Mouse (Mus musculus) liver, embryonic 13.5 days (tissue): ENCODE data around the gene Tcta. TPM values are rescaled to one million over a fixed set of nuclear protein-coding genes. Genes with fewer than 3 reads are reported as not detected.
A peak's percentile ranks its signal among the peaks of the same experiment; 100 is the strongest.
"Not testable (repeated sequence)": the region's sequence is repeated elsewhere in the genome, so short reads cannot be mapped to it uniquely, and the experiment has no call there.

Experiments
- ATAC-seq: fragments of 200-750 bp; cut with Nextera tagmentation; 2 replicates; pipeline ENCODE4 v1.8.0; 2017; ENCODE audit warnings: low read depth, mild to moderate bottlenecking, moderate number of reproducible peaks, moderate library complexity
- DNase-seq: peaks from one replicate; pipeline ENCODE4 v3.0.0; 2022
- H3K27ac ChIP-seq: fragments of 300-500 bp; sonication (generic); 2 replicates; pipeline ENCODE4 v1.5.1; 2015; ENCODE audit warnings: moderate library complexity, mild to moderate bottlenecking, inconsistent platforms
- H3K27me3 ChIP-seq: fragments of 300-500 bp; sonication (generic); 2 replicates; pipeline ENCODE4 v1.6.1; 2015; ENCODE audit warnings: mild to moderate bottlenecking, inconsistent platforms
- H3K36me3 ChIP-seq: fragments of 300-500 bp; sonication (generic); 2 replicates; pipeline ENCODE4 v1.6.1; 2015; ENCODE audit warnings: mild to moderate bottlenecking, inconsistent platforms
- H3K4me1 ChIP-seq: fragments of 300-500 bp; sonication (generic); replicated peaks from 2 replicates; pipeline ENCODE4 v1.6.1; 2015; ENCODE audit warnings: inconsistent platforms
- H3K4me2 ChIP-seq: fragments of 300-500 bp; sonication (generic); 2 replicates; pipeline ENCODE4 v1.6.1; 2015; ENCODE audit warnings: inconsistent platforms, mild to moderate bottlenecking, moderate library complexity
- H3K4me3 ChIP-seq: fragments of 300-500 bp; sonication (generic); replicated peaks from 2 replicates; pipeline ENCODE4 v1.5.1; 2015; ENCODE audit warnings: mild to moderate bottlenecking, inconsistent platforms
- H3K9ac ChIP-seq: fragments of 300-500 bp; sonication (generic); 2 replicates; pipeline ENCODE4 v1.6.1; 2015; ENCODE audit warnings: mild to moderate bottlenecking, inconsistent platforms
- H3K9me3 ChIP-seq: fragments of 300-500 bp; sonication (generic); replicated peaks from 2 replicates; pipeline ENCODE4 v1.6.1; 2016; ENCODE audit warnings: inconsistent platforms
- WGBS: fragments of 180-500 bp; shearing (Covaris S2); methylation state at CpG from one replicate; pipeline ENCODE4 v1.1.7; 2015; ENCODE audit not compliant: insufficient replicate concordance; 5-methylcytosine and 5-hydroxymethylcytosine counted together
- polyA plus RNA-seq: library from polyadenylated mRNA; unstranded; fragments of >200 nt; fragmentation: Nextera tagmentation; extraction: Ambion mirVana; gene quantifications from 2 replicates; pipeline ENCODE4 v1.2.1, GENCODE M21; 2015

Gene Tcta
- polyA plus RNA-seq, 1 experiment from 2014 or later, result 12.7 TPM

DNA sequence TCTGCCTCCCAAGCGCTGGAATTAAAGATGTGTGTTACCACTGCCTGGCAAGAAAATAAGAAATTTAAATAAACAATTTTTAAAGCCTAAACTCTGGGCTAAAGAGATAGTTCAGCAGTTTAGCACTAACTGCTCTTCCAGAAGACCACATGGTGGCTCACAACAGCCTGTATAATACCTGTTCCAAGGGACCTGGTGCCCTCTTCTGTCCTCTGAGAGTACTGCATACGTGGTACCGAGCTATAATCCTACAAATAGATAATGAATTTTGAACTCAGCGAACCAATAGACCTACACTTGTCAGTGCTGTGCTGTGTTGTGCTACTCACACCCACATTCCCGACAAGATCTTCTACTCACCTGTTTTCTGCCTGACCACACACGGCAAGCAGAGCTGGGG lies 21.6 kb downstream of the Tcta start:
- Histone ChIP-seq H3K36me3 (no peaks in the 10 kb centered on the region), H3K9me3 (no peaks in the 10 kb centered on the region), H3K4me2 (no peak overlapping the region), H3K4me3 (no peak overlapping the region), H3K27me3 (no peaks in the 10 kb centered on the region), H3K9ac (no peak overlapping the region), H3K27ac (no peak overlapping the region), H3K4me1 (peaks cover 10% of the 10 kb centered on the region)
- peak; percentile 75 for ATAC-seq
- peak; percentile 72 for DNase-seq
- WGBS, result 6% methylated on average over 6 of the region's 6 CpGs

DNA sequence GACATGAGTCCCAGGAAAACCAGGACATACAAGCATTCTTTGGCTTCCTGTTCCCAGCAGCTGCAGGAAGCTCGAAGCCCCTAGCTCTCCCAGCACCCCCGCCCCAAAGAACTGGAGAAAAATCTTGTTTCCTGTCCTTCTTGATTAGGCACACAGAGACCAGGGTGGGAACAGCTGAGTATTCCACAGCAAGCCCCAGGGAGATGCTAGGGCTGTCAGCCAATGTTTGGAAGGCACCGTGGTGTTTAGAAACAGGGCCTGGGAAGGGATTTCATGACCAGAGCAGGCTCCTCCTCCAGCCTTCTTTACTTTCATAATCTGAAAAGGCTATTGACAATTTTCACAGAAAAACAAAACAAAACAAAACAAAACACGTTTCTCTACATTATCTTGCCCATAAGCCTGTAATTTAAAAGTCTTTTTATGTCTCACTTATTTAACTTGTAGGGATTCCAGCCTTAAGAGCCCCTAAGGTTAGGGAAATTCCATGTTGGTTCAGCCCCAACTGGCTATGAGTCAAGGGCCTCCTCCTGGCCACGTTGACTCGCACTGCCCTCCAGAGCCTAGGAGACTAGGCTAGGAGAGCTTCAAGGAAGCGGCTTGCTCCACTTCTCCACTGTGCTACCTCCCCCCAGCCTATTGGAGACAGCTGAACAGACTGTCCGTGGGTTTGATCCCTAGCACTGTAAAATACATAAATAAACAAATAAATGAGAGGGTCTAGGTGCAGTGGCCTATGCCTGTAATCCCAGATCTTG lies 25.7 kb downstream of the Tcta start:
- DNase-seq (no peak), ATAC-seq (no peak)
- no peaks in the 10 kb centered on the region for H3K27me3 ChIP-seq
- H3K36me3 ChIP-seq, result no peaks in the 10 kb centered on the region
- H3K4me2 ChIP-seq, result no peak overlapping the region
- H3K9me3 ChIP-seq, result no peaks in the 10 kb centered on the region
- H3K9ac ChIP-seq, result no peak overlapping the region
- no peak overlapping the region for H3K27ac ChIP-seq
- H3K4me1 ChIP-seq, result 0 out of 2 replicates have a peak, but pooled peaks cover 5% of the 10 kb centered on the region
- 34% methylated on average over 8 of the region's 8 CpGs for WGBS
- no peak overlapping the region for H3K4me3 ChIP-seq

DNA sequence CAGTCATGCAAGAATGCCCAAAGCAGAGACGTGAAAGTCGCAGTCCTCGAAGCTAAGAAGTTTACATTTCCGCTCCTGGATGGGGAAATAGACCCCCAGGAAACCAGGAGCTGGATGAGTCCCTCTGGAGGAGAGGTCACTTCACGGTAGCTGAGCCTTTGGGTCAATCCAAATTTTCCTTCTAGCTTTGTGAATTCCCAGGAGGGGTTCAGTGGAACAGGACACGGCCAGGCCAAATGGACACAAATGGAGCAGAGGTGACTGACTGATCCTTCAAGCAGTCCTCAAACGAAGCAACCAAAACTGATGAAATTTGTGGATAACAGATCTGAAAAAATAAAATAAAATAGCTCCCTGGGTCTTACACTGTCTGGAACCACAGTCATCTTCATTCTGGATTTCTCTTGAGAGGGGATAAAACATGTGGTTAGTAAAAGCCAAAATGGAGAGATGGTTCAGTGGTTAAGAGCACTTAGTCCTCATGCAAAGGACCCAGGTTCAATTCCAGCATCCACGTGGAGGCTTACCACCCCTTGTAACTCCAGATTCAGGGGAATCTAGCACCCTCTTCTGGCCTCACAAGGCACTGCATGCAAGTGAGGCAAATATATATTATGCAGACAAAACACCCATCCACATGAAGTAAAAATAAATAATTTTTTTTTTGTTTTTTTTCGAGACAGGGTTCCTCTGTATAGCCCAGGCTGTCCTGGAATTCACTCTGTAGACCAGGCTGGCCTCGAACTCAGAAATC lies 27.1 kb downstream of the Tcta start:
- 59% methylated on average over 10 of the region's 10 CpGs for WGBS
- no peak overlapping the region for H3K27ac ChIP-seq
- no peak overlapping the region for H3K4me3 ChIP-seq
- peaks cover 6% of the 10 kb centered on the region; the same call in 1 of the 2 replicates for H3K4me1 ChIP-seq
- no peak for ATAC-seq
- DNase-seq, result peak; percentile 31
- no peak overlapping the region for H3K9ac ChIP-seq
- H3K36me3 ChIP-seq, result no peaks in the 10 kb centered on the region
- no peaks in the 10 kb centered on the region for H3K9me3 ChIP-seq
- no peak overlapping the region for H3K4me2 ChIP-seq
- H3K27me3 ChIP-seq, result 0 out of 2 replicates have a peak, but pooled peaks cover 5% of the 10 kb centered on the region

- Histone ChIP-seq H3K36me3 (no peaks in the 10 kb centered on the region), H3K4me3 (no peak overlapping the region), H3K4me2 (no peak overlapping the region), H3K4me1 (peaks cover 14% of the 10 kb centered on the region), H3K27me3 (peaks cover 18% of the 10 kb centered on the region), H3K27ac (no peak overlapping the region), H3K9me3 (no peaks in the 10 kb centered on the region), H3K9ac (no peak overlapping the region)
- ATAC-seq (no peak), DNase-seq (no peak)
- 38% methylated on average over 6 of the region's 6 CpGs for WGBS
Measured at GRCm38 (mm10) chr9:108275331-108275659, 30.7 kb downstream of the Tcta start.

- peak; percentile 43; the same call in 1 of the 2 replicates for ATAC-seq
- 55% methylated on average over 5 of the region's 5 CpGs for WGBS
- Histone ChIP-seq H3K9me3 (no peaks in the 10 kb centered on the region), H3K4me2 (no peak overlapping the region), H3K27me3 (peaks cover 18% of the 10 kb centered on the region), H3K27ac (no peak overlapping the region), H3K4me1 (peaks cover 14% of the 10 kb centered on the region), H3K9ac (no peak overlapping the region), H3K36me3 (no peaks in the 10 kb centered on the region), H3K4me3 (no peak overlapping the region)
- DNase-seq, result no peak
Measured at GRCm38 (mm10) chr9:108274476-108275330, 31.3 kb downstream of the Tcta start.

GRCm38 (mm10) chr9:108273485-108273884 lies 32.5 kb downstream of the Tcta start:
- Histone ChIP-seq H3K9ac (no peak overlapping the region), H3K4me1 (peaks cover 14% of the 10 kb centered on the region), H3K27ac (no peak overlapping the region), H3K27me3 (peaks cover 18% of the 10 kb centered on the region), H3K4me2 (no peak overlapping the region), H3K36me3 (no peaks in the 10 kb centered on the region), H3K9me3 (no peaks in the 10 kb centered on the region), H3K4me3 (no peak overlapping the region)
- ATAC-seq, result no peak
- WGBS, result 59% methylated on average over 4 of the region's 4 CpGs
- DNase-seq, result no peak

- peaks cover 18% of the 10 kb centered on the region for H3K27me3 ChIP-seq
- ATAC-seq, result no peak
- no peak overlapping the region for H3K27ac ChIP-seq
- H3K4me2 ChIP-seq, result no peak overlapping the region
- H3K4me1 ChIP-seq, result peaks cover 14% of the 10 kb centered on the region
- H3K9me3 ChIP-seq, result no peaks in the 10 kb centered on the region
- no peaks in the 10 kb centered on the region for H3K36me3 ChIP-seq
- no peak for DNase-seq
- H3K9ac ChIP-seq, result no peak overlapping the region
- no peak overlapping the region for H3K4me3 ChIP-seq
- 57% methylated on average over 5 of the region's 5 CpGs for WGBS
Measured at GRCm38 (mm10) chr9:108272691-108273090, 33.3 kb downstream of the Tcta start.

- Histone ChIP-seq H3K9ac (no peak overlapping the region), H3K4me1 (peaks cover 14% of the 10 kb centered on the region), H3K4me3 (no peak overlapping the region), H3K27ac (no peak overlapping the region), H3K27me3 (peaks cover 18% of the 10 kb centered on the region), H3K36me3 (no peaks in the 10 kb centered on the region), H3K9me3 (no peaks in the 10 kb centered on the region), H3K4me2 (no peak overlapping the region)
- ATAC-seq (no peak), DNase-seq (no peak)
- WGBS, result 33% methylated on average over 2 of the region's 2 CpGs
Measured at GRCm38 (mm10) chr9:108271941-108272340, 34.0 kb downstream of the Tcta start.

GRCm38 (mm10) chr9:108268701-108269100 lies 37.3 kb downstream of the Tcta start:
- WGBS, result 66% methylated on average over 7 of the region's 7 CpGs
- H3K27ac ChIP-seq, H3K4me2 ChIP-seq, ATAC-seq, DNase-seq, H3K9me3 ChIP-seq, H3K9ac ChIP-seq, H3K36me3 ChIP-seq, H3K4me3 ChIP-seq: not testable (repeated sequence)
- Histone ChIP-seq H3K27me3 (peaks cover 13% of the 10 kb centered on the region), H3K4me1 (peaks cover 22% of the 10 kb centered on the region)

GRCm38 (mm10) chr9:108267691-108268090 lies 38.3 kb downstream of the Tcta start:
- no peak for DNase-seq
- H3K36me3 ChIP-seq, result no peaks in the 10 kb centered on the region
- 69% methylated on average over 7 of the region's 7 CpGs for WGBS

GRCm38 (mm10) chr9:108266261-108266935 lies 39.6 kb downstream of the Tcta start:
- no peak overlapping the region for H3K4me2 ChIP-seq
- no peak for DNase-seq
- no peak overlapping the region for H3K9ac ChIP-seq
- WGBS, result 38% methylated on average over 10 of the region's 10 CpGs
- ATAC-seq, result no peak
- no peak overlapping the region for H3K4me3 ChIP-seq
- no peak overlapping the region for H3K27ac ChIP-seq
- H3K27me3 ChIP-seq, result no peaks in the 10 kb centered on the region; the same call in 1 of the 2 replicates
- H3K36me3 ChIP-seq, result no peaks in the 10 kb centered on the region
- H3K4me1 ChIP-seq, result peaks cover 35% of the 10 kb centered on the region
- no peaks in the 10 kb centered on the region for H3K9me3 ChIP-seq

More at GRCm38 (mm10) chr9:108267691-108268090, 38.3 kb downstream of the Tcta start:
- Histone ChIP-seq H3K27ac (no peak overlapping the region), H3K9me3 (no peaks in the 10 kb centered on the region), H3K4me3 (no peak overlapping the region), H3K4me2 (no peak overlapping the region), H3K9ac (no peak overlapping the region), H3K4me1 (peaks cover 29% of the 10 kb centered on the region), H3K27me3 (peaks cover 3% of the 10 kb centered on the region)
- no peak for ATAC-seq
